Mouse (Mus musculus) mouse trophoblast stem cell (cell line): Measurements from ENCODE around the gene Tlcd2.
"Not testable (repeated sequence)": the region's sequence is repeated elsewhere in the genome, so short reads cannot be mapped to it uniquely, and the experiment has no call there.

ENCODE experiments used
- in situ Hi-C, 2 experiments: fragments of 300-500 bp; cut with MseI, MboI; formaldehyde crosslinking; loops; 2 replicates in 1 of 2; 3 replicates in 1 of 2; pipeline ENCODE4 v1.15.1; 2025

Tlcd2 gene

DNA sequence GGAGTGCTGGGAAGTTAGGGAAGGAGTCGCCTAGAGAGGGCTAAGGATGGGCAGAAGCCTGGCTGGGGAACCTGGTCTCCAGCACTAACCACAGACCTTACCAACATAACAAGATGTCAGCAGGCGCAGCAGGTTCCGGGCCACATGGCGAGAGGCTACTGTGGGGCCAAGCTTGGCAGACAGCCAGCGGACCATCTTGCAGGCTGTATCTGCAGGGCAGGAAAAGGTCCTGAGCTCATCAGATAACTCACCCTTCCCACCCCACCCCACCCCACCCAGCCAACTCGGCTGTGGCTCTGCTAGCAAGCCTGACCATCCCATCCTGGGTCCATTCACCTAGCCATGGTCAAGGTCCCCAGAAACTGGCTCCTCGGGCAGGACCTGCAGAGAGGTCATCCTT, 11.8 kb upstream of the Tlcd2 start:
- in situ Hi-C loops: no loop called here

- in situ Hi-C loops: no loop called here
Observed at GRCm38 (mm10) chr11:75450304-75450908, 11.1 kb upstream of the Tlcd2 start.

DNA sequence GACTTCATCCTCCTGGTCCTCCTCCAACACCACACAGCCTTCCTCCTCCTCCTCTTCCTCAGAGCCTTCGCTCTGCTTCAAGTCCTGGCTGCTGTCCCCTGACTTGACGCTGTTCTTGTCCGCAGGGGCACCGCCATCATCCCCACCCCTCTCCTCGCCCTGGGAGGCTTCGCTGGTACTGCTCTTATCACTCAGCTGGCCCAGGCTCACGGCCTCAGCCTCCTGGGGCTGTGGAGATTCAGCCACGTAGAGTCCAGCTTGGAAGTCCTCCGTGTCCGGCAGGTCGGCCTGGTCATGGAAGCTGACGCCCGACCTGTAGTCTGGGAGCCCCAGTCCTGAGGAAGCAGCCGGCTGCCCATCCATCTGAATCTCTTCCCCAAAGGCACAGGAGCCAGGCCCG, 10.6 kb upstream of the Tlcd2 start:
- in situ Hi-C loops: no loop called here

- in situ Hi-C loops: no loop called here
Observed at GRCm38 (mm10) chr11:75452081-75452480, 9.4 kb upstream of the Tlcd2 start.

DNA sequence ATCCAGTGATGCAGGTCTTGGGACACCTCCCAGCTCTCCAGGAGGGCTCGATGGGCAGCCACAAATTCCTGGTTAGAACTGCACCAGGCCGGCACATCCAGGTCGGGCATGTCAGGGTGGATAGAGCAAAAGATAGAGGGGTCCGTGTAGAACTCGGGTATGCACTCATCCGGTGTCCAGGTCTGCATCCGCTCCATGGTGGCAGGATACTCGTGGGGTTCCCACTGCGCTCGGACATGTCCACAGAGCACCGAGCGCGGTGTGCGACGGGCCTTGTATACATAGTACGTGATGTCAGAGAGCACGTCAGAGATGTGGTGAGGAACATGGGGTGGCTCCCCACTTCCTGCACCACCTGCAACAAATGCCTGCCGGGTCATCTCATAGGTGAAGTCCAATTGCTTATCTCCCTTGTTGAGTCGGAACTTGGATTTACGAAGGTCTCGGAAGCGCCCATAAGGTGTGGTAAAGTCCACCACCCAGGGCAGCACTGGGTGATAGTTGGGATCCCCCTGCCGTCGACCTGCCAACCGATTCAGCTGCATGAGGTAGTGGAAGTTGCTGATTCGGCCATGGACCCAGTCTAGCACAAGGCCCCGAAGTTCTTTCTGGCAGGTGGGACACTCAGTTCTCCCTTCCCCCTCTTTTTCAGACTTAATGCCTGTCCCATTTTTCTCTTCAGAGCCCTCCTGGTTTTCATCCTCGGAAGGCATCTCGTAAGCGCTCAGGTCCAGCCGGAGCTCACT, 8.5 kb upstream of the Tlcd2 start:
- in situ Hi-C loops: no loop called here

GRCm38 (mm10) chr11:75453991-75454930, 7.3 kb upstream of the Tlcd2 start, which contains the start of gene Wdr81:
Gene Wdr81, minus strand, starts transcription at chr11:75454717.
- in situ Hi-C loops: no loop called here

DNA sequence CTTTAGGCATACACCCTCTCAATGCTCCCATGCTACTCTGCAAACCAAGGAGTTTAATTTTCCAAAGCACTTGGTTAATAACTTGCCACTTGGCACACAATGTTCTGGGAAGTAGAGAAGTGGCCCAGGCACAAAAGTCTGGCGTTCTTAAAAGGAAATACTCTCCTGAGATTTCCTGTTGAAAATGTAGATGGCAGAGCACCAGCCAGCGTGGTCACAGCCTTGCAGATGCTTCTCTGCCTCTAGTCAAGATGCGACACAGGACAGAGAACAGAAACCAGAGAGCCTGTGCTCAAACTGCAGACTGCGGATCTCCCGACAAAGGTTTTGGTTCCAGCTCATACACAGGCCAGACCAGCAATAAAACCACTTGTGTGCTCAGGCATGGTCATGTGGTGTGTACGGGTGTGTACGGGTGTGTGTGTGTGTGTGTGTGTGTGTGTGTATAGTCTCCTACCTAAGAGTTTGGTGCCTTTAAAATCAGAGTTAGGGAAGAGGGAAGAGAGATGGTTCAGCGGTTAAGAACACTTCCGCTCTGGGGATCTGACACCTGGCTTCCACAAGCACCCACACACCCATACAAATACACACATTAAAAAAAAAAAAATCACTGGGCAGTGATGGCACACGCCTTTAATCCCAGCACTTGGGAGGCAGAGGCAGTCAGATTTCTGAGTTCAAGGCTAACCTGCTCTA, 6.3 kb upstream of the Tlcd2 start:
- in situ Hi-C loops: no loop called here

GRCm38 (mm10) chr11:75455971-75456370, 5.5 kb upstream of the Tlcd2 start:
- in situ Hi-C loops: not testable (repeated sequence)

DNA sequence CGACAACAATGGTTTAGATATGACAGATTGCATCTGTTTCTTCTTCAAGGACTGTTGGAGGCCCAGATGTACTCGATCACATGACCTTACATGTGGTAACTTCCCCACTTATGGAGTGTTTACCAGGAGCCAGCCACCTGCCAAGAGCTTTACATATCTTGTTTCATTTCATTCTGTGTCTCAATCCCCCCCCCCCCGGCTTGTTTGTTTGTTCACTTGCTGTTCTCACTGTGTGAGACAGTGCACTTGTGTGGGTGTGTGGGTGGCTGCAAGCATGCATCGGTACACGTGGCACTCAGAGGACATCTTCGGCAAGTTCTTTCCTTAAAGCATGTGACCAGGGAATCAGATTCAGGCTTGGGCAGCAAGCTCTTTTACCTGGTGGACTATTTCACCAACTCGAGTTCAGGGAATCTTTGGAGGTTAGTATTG, 5.1 kb upstream of the Tlcd2 start:
- in situ Hi-C loops: no loop called here

DNA sequence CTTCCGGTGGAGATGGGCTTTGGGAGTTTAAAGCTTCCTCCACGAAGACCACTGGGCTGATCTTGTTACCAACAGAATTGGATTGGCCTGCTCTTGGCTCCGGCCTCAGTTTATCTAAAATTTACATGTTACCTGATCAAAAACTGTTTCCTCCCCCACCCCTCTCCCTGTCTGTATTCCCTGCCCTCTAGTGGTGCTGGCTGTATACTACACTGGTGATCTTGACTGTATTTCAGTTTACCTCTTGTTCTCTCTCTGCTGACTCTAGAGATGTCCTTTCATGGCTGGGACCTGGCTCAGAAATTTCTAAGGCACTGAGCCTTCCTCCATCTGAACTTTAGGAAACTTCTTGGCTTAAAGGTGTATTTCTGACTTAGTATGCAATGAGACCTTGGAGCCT, 3.3 kb upstream of the Tlcd2 start:
- in situ Hi-C loops: no loop called here

DNA sequence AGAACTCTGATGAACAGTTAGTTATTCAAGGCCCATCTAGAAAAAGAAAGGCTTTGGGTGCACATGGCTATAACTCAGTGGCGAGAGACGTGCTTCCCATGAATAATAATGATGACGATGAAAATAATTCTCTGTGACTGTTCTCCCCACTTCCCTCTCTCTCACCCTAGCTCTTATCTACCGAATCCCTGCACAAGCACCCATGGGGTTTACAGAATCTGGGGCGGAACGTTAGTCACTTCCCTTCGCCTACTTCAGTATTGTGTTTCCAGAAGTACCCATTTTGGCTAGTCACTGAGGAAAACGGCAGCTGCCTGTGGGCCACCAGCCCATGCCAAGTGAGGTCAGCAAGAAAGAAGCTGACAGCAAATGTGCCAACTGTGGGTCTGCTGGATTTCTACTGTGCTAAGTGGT, 2.9 kb upstream of the Tlcd2 start:
- in situ Hi-C loops: no loop called here

DNA sequence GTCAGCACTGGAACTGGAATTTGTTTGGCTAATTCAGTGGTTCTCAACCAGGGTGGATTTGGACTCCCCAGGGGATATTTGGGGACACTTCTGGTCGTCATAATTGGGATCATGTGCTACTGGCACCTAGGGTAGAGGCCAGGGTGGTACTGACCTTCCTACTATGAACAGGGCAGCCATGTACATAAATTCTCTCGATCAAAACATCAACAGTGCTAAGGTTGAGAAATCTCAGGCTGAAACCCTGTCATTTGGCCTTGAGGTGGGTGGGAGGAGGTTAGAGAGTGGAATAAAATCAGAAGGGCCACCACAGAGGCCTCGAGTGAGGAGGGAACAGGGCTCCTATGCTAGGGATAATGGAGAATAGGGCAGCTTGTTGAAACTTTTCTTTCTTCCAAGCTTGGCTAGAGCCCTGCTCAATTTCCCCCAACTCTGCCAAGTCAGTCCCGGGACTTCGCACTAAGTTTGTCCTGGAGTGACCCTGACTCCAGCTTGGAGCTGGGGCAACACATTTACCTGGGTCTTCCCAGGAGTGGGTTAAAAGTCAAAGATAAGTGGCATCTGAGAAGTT, 2.3 kb upstream of the Tlcd2 start:
- in situ Hi-C loops: no loop called here

DNA sequence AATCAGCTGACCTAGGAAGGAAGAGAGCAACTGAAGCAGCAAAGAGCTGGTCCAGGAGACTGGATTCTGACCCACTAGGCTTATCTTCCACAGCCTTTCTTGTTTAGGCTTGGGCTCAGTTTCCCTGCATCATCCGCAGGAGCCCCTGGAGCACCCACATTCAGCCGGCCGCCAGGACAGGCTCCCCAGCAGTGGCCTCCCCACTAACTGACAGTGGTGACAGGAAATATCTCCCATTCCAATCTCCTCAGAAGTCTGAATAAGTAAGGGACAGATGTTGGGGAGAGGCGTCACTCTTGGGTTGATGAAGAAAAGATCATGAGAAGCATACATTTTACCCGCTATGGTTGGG, 1.8 kb upstream of the Tlcd2 start:
- in situ Hi-C loops: no loop called here

- in situ Hi-C loops: no loop called here
Observed at GRCm38 (mm10) chr11:75460103-75460843, 1.2 kb upstream of the Tlcd2 start.

- in situ Hi-C loops: no loop called here
Observed at GRCm38 (mm10) chr11:75461743-75462252, 283 bp downstream of the Tlcd2 start.

DNA sequence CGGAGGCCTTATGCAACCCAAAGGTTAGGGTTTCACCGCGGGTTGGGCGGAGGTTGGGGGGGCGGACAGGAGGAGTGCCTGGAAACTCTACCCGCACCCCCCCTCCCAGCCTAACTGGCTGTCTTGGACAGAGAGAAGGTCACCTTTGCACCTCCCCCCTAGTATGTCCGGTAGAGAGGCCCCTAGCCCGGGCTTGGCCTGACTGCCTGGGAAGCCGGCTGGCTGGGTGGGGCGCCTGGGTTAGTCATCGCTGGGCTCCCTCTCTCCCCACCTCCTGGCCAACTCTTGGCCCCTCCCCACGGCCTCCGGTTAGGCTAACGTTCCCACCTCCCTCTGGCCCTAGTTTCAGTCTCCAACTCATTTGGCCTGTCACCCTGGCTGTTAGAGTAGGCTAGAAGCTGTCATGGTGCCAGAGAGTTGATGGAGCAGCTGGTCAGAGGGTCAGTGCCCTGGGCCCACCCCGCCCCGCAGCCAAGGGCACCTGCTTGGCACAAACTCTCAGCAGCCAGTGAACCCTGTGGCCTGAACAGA, 803 bp downstream of the Tlcd2 start:
- in situ Hi-C loops: no loop called here

GRCm38 (mm10) chr11:75462865-75463336, 1.4 kb downstream of the Tlcd2 start:
- in situ Hi-C loops: no loop called here

- in situ Hi-C loops: no loop called here
Observed at GRCm38 (mm10) chr11:75463624-75464023, 2.1 kb downstream of the Tlcd2 start.

- in situ Hi-C loops: no loop called here
Observed at GRCm38 (mm10) chr11:75464417-75464816, 2.9 kb downstream of the Tlcd2 start.

GRCm38 (mm10) chr11:75465051-75465450, 3.5 kb downstream of the Tlcd2 start:
- in situ Hi-C loops: no loop called here
